Mouse (Mus musculus): ENCODE data around the gene Nle1. TPM values are rescaled to one million over a fixed set of nuclear protein-coding genes. Genes with fewer than 3 reads are reported as not detected.
A peak's percentile ranks its signal among the peaks of the same experiment; 100 is the strongest.

Gene Nle1
- 23.7 and 24.0 TPM in 2 replicates for polyA plus RNA-seq (2015; fragmentation: Nextera tagmentation; extraction: Ambion mirVana)

- Histone ChIP-seq H3K4me1 (replicated peaks; ENCODE audit: insufficient read depth, low read length) (peaks cover 8% of the 10 kb centered on the region), H3K9ac (ENCODE audit: low read depth, low read length) (peak within 1 kb of the TSS; percentile 79), H3K27ac (no peak within 1 kb of the TSS), H3K4me2 (ENCODE audit: low read length) (peak within 1 kb of the TSS; percentile 94), H3K4me3 (replicated peaks; ENCODE audit: low read depth, low read length) (peak within 1 kb of the TSS; percentile 82), H3K27me3 (ENCODE audit: insufficient read depth, low read length) (no peaks in the 10 kb centered on the region), H3K9me3 (replicated peaks; ENCODE audit: low read length) (no peaks in the 10 kb centered on the region), H3K36me3 (ENCODE audit: insufficient read depth, low read length) (peaks cover 21% of the 10 kb centered on the region)
- 1% methylated on average over 72 of the region's 73 CpGs for WGBS
- DNase-seq (ENCODE audit: low spot score) (peak; percentile 94), ATAC-seq (replicated peaks; ENCODE audit: low FRiP score, low read depth) (peak; percentile 59; the same call in 1 of the 2 replicates)
- peak; percentile 96 for TF ChIP-seq CTCF (IDR thresholded peaks at IDR 0.05; ENCODE audit: low read depth)
Observed at GRCm38 (mm10) chr11:82907651-82908607, at the start of gene Nle1. Nle1 (minus strand) TSS chr11:82908411.

- Histone ChIP-seq H3K27ac (no peak overlapping the region), H3K36me3 (ENCODE audit: insufficient read depth, low read length) (no peaks in the 10 kb centered on the region), H3K4me1 (replicated peaks; ENCODE audit: insufficient read depth, low read length) (no peaks in the 10 kb centered on the region), H3K4me3 (replicated peaks; ENCODE audit: low read depth, low read length) (no peak overlapping the region), H3K9ac (ENCODE audit: low read depth, low read length) (no peak overlapping the region), H3K4me2 (ENCODE audit: low read length) (no peak overlapping the region), H3K9me3 (replicated peaks; ENCODE audit: low read length) (no peaks in the 10 kb centered on the region), H3K27me3 (ENCODE audit: insufficient read depth, low read length) (peaks cover 3% of the 10 kb centered on the region; the same call in 1 of the 2 replicates)
- 71% methylated on average over 10 of the region's 10 CpGs for WGBS
- no peak for DNase-seq (ENCODE audit: low spot score)
- TF ChIP-seq CTCF (IDR thresholded peaks at IDR 0.05; ENCODE audit: low read depth) = no peak
- no peak for ATAC-seq (replicated peaks; ENCODE audit: low FRiP score, low read depth)
Observed at GRCm38 (mm10) chr11:82956925-82957324, 48.7 kb upstream of the Nle1 start.

- Histone ChIP-seq H3K4me1 (replicated peaks; ENCODE audit: insufficient read depth, low read length) (no peaks in the 10 kb centered on the region; the same call in 1 of the 2 replicates), H3K36me3 (ENCODE audit: insufficient read depth, low read length) (no peaks in the 10 kb centered on the region), H3K4me2 (ENCODE audit: low read length) (no peak overlapping the region), H3K27ac (no peak overlapping the region), H3K4me3 (replicated peaks; ENCODE audit: low read depth, low read length) (no peak overlapping the region), H3K9ac (ENCODE audit: low read depth, low read length) (no peak overlapping the region), H3K9me3 (replicated peaks; ENCODE audit: low read length) (no peaks in the 10 kb centered on the region), H3K27me3 (ENCODE audit: insufficient read depth, low read length) (peaks cover 3% of the 10 kb centered on the region; the same call in 1 of the 2 replicates)
- DNase-seq (ENCODE audit: low spot score) = no peak
- ATAC-seq (replicated peaks; ENCODE audit: low FRiP score, low read depth) = no peak
- no peak for TF ChIP-seq CTCF (IDR thresholded peaks at IDR 0.05; ENCODE audit: low read depth)
- WGBS = 74% methylated on average over 6 of the region's 6 CpGs
Observed at GRCm38 (mm10) chr11:82954631-82955030, 46.4 kb upstream of the Nle1 start.

GRCm38 (mm10) chr11:82952612-82953542 is 44.7 kb upstream of the Nle1 start:
- Histone ChIP-seq H3K27me3 (ENCODE audit: insufficient read depth, low read length) (peaks cover 5% of the 10 kb centered on the region; the same call in 1 of the 2 replicates), H3K27ac (peak overlapping the region; percentile 83)
- ATAC-seq (replicated peaks; ENCODE audit: low FRiP score, low read depth) = no peak

GRCm38 (mm10) chr11:82951865-82952611 is 43.8 kb upstream of the Nle1 start:
- Histone ChIP-seq H3K9ac (ENCODE audit: low read depth, low read length) (peak overlapping the region; percentile 59), H3K27me3 (ENCODE audit: insufficient read depth, low read length) (peaks cover 5% of the 10 kb centered on the region; the same call in 1 of the 2 replicates)

More at GRCm38 (mm10) chr11:82952612-82953542, 44.7 kb upstream of the Nle1 start:
- Histone ChIP-seq H3K9ac (ENCODE audit: low read depth, low read length) (peak overlapping the region; percentile 59; the same call in 1 of the 2 replicates), H3K4me1 (replicated peaks; ENCODE audit: insufficient read depth, low read length) (no peaks in the 10 kb centered on the region; the same call in 1 of the 2 replicates), H3K36me3 (ENCODE audit: insufficient read depth, low read length) (no peaks in the 10 kb centered on the region), H3K9me3 (replicated peaks; ENCODE audit: low read length) (no peaks in the 10 kb centered on the region), H3K4me2 (ENCODE audit: low read length) (peak overlapping the region; percentile 41), H3K4me3 (replicated peaks; ENCODE audit: low read depth, low read length) (peak overlapping the region; percentile 40)
- WGBS = 51% methylated on average over 9 of the region's 9 CpGs
- peak; percentile 43 for DNase-seq (ENCODE audit: low spot score)
- TF ChIP-seq CTCF (IDR thresholded peaks at IDR 0.05; ENCODE audit: low read depth) = no peak

More at GRCm38 (mm10) chr11:82951865-82952611, 43.8 kb upstream of the Nle1 start:
- peak; percentile 79 for DNase-seq (ENCODE audit: low spot score)
- Histone ChIP-seq H3K4me1 (replicated peaks; ENCODE audit: insufficient read depth, low read length) (no peaks in the 10 kb centered on the region; the same call in 1 of the 2 replicates), H3K27ac (peak overlapping the region; percentile 83), H3K4me2 (ENCODE audit: low read length) (peak overlapping the region; percentile 41), H3K4me3 (replicated peaks; ENCODE audit: low read depth, low read length) (peak overlapping the region; percentile 40), H3K36me3 (ENCODE audit: insufficient read depth, low read length) (no peaks in the 10 kb centered on the region), H3K9me3 (replicated peaks; ENCODE audit: low read length) (no peaks in the 10 kb centered on the region)
- 6% methylated on average over 28 of the region's 28 CpGs for WGBS
- ATAC-seq (replicated peaks; ENCODE audit: low FRiP score, low read depth) = peak; percentile 69
- no peak for TF ChIP-seq CTCF (IDR thresholded peaks at IDR 0.05; ENCODE audit: low read depth)
